ENCODE assay signal across 9 mouse cellular contexts in genomic region chr5:148708014-148708741, GRCm38 (mm10).
DNase-seq lines count a peak whose midpoint lies in the region; ATAC-seq lines count a peak whose summit lies in the region.
"Had no signal": no experiment of that assay in that cellular context is flagged by ENCODE, and none has a peak within 500 bp of the region (broad histone marks: within the 10 kb centered on the region; RNA-seq: fewer than 3 reads in every experiment).

No protein-coding gene starts in this region.

- no peaks in the 10 kb centered on the region for H3K27me3 ChIP-seq in hindbrain, embryonic 10.5 days (ENCODE audit: insufficient read depth, poor library complexity, severe bottlenecking)

- H3K4me1 ChIP-seq in hindbrain, embryonic 10.5 days (replicated peaks), result peaks cover 31% of the 10 kb centered on the region
- H3K4me1 ChIP-seq: megakaryocyte, embryonic 14.5 days had no signal

- peak; percentile 87 for ATAC-seq in common myeloid progenitor, adult 5-6 weeks (replicated peaks; ENCODE audit: low read depth, poor library complexity, severe bottlenecking)
- no peak for ATAC-seq in erythroblast, adult 5-6 weeks (replicated peaks; ENCODE audit: low FRiP score, poor library complexity, severe bottlenecking)

- no peaks in the 10 kb centered on the region for H3K36me3 ChIP-seq in hindbrain, embryonic 10.5 days

- H3K4me3 ChIP-seq in hindbrain, embryonic 10.5 days, result no peak overlapping the region

- peak; percentile 39 for DNase-seq in right cerebral cortex, adult 18-20 months
- DNase-seq in right cerebral cortex, postnatal 14 days, result no peak
- DNase-seq in hindbrain, embryonic 10.5 days (ENCODE audit: low spot score), result no peak
- DNase-seq in lung, postnatal 4 days, result peak; percentile 44 to 50
- no peak for DNase-seq in cerebellum, adult 8-10 months
- DNase-seq in T-cell, adult 2 months (ENCODE audit: low spot score), result no peak

- peak overlapping the region; percentile 62 for H3K27ac ChIP-seq in hindbrain, embryonic 10.5 days

- 33% methylated on average over 11 of the region's 11 CpGs for WGBS in hindbrain, embryonic 10.5 days

- H3K9me3 ChIP-seq in hindbrain, embryonic 10.5 days, result no peaks in the 10 kb centered on the region

Comparison
In these comparisons a context has a peak if more than half of its experiments do, and no peak if none do; other contexts are left out.
1. DNase-seq: peak in right cerebral cortex, adult 18-20 months (single experiment) and lung, postnatal 4 days (2 of 2); none in right cerebral cortex, postnatal 14 days (single experiment), hindbrain, embryonic 10.5 days (single experiment), cerebellum, adult 8-10 months (single experiment) and T-cell, adult 2 months (single experiment).